Mouse (Mus musculus) thymus, adult 2 months (tissue): ENCODE measurements at regions not wholly inside any gene's neighbourhood (a gene's known extent, or its start where the extent isn't known, plus 50 kb on each side); places are given as distances from the start of the nearest gene placed in this dataset.

Experiments used
- CTCF ChIP-seq: fragments of 200-500 bp; IDR thresholded peaks from 2 replicates; pipeline ENCODE4 v1.5.1; 2012; ENCODE audit warnings: mild to moderate bottlenecking, control low read depth, low read length, moderate library complexity, borderline replicate concordance; ENCODE audit not compliant: control insufficient read depth, poor library complexity, insufficient read depth; ENCODE audit errors: extremely low read depth
- POLR2A ChIP-seq: fragments of 200-500 bp; IDR thresholded peaks from 2 replicates; pipeline ENCODE4 v1.6.1; 2012; ENCODE audit warnings: mild to moderate bottlenecking, low read length, control low read depth, moderate library complexity; ENCODE audit not compliant: control insufficient read depth, poor library complexity, insufficient read depth; ENCODE audit errors: extremely low read depth

- TF ChIP-seq CTCF (no peak), POLR2A (no peak)
Measured at GRCm38 (mm10) chr4:89082838-89083237, 54.1 kb upstream of the Mtap start.
